ENCODE assay signal across 23 mouse cellular contexts in the genomic region with DNA sequence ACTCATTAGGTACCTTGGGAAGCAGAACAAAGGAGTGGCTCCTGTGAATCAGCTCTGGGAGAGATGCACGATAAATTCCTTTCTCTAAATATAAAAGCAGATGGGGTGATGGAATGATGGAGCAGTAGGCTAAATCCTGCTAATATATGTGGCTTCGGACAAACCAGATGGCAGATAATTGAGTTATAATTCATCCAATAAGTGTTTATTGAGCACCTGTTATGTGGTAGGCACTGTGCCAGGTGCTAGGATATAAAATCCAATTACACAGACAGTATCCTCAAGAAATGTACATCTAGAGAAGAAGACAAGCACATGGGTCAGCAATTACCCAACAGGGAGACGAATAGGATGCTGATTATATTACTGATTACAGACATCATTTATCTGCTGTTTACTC.
"Had no signal": no experiment of that assay in that cellular context is flagged by ENCODE, and none has a peak within 500 bp of the region (broad histone marks: within the 10 kb centered on the region; RNA-seq: fewer than 3 reads in every experiment).

No protein-coding gene starts in this region.

- H3K27me3 ChIP-seq: kidney, embryonic 15.5 days; limb, embryonic 13.5 days; liver, embryonic 12.5 days; liver, embryonic 15.5 days; lung, embryonic 15.5 days; megakaryocyte, embryonic 14.5 days; neural tube, embryonic 13.5 days had no signal

- H3K27ac ChIP-seq: kidney, embryonic 15.5 days; limb, embryonic 10.5 days; limb, embryonic 13.5 days; liver, embryonic 12.5 days; liver, embryonic 15.5 days; lung, embryonic 15.5 days; neural tube, embryonic 13.5 days; stomach, postnatal 0 days had no signal

- ATAC-seq: liver, embryonic 12.5 days had no signal

- H3K9ac ChIP-seq: kidney, embryonic 15.5 days; limb, embryonic 13.5 days; liver, embryonic 12.5 days; liver, embryonic 15.5 days; lung, embryonic 15.5 days; neural tube, embryonic 13.5 days had no signal

- H3K4me3 ChIP-seq: kidney, embryonic 15.5 days; limb, embryonic 10.5 days; limb, embryonic 13.5 days; liver, embryonic 12.5 days; liver, embryonic 15.5 days; lung, embryonic 15.5 days; megakaryocyte, embryonic 14.5 days; neural tube, embryonic 13.5 days had no signal

- H3K36me3 ChIP-seq: kidney, embryonic 15.5 days; limb, embryonic 10.5 days; limb, embryonic 13.5 days; liver, embryonic 12.5 days; liver, embryonic 15.5 days; lung, embryonic 15.5 days; neural tube, embryonic 13.5 days had no signal

- DNase-seq: kidney, adult 8-10 months; kidney, postnatal 10 days; kidney, postnatal 36 days; layer of hippocampus, postnatal 36 days; liver; lung, adult 18-20 months; lung, postnatal 10 days; lung, postnatal 36 days; midbrain, embryonic 14.5 days; right cerebral cortex, postnatal 4 days; thymus, adult 2 months; thymus, postnatal 14 days; thymus, postnatal 4 days had no signal

- H3K9me3 ChIP-seq: kidney, embryonic 15.5 days; limb, embryonic 10.5 days; limb, embryonic 13.5 days; liver, embryonic 12.5 days; liver, embryonic 15.5 days; lung, embryonic 15.5 days; megakaryocyte, embryonic 14.5 days; neural tube, embryonic 13.5 days had no signal

- H3K4me1 ChIP-seq: kidney, embryonic 15.5 days; limb, embryonic 10.5 days; limb, embryonic 13.5 days; liver, embryonic 12.5 days; liver, embryonic 15.5 days; lung, embryonic 15.5 days; megakaryocyte, embryonic 14.5 days; neural tube, embryonic 13.5 days had no signal

- H3K4me2 ChIP-seq: kidney, embryonic 15.5 days; limb, embryonic 13.5 days; liver, embryonic 12.5 days; liver, embryonic 15.5 days; lung, embryonic 15.5 days; midbrain, embryonic 11.5 days; neural tube, embryonic 13.5 days had no signal
